Mouse (Mus musculus): ENCODE results near the gene Tcf15. TPM values are rescaled to one million over a fixed set of nuclear protein-coding genes. Genes with fewer than 3 reads are reported as not detected.

Tcf15 gene
- 0.56 and 0.79 TPM in 2 replicates for polyA plus RNA-seq (2012; rRNA removed)

- DNase-seq (ENCODE audit: low read depth in 1 of 2, low spot score in 2 of 2), result no peak
- H3K27ac ChIP-seq (ENCODE audit: insufficient read depth, low read length), result no peak within 1 kb of the TSS
Measured at GRCm38 (mm10) chr2:152143279-152144157, at the start of gene Tcf15. Tcf15 (plus strand) TSS chr2:152143561.

DNA sequence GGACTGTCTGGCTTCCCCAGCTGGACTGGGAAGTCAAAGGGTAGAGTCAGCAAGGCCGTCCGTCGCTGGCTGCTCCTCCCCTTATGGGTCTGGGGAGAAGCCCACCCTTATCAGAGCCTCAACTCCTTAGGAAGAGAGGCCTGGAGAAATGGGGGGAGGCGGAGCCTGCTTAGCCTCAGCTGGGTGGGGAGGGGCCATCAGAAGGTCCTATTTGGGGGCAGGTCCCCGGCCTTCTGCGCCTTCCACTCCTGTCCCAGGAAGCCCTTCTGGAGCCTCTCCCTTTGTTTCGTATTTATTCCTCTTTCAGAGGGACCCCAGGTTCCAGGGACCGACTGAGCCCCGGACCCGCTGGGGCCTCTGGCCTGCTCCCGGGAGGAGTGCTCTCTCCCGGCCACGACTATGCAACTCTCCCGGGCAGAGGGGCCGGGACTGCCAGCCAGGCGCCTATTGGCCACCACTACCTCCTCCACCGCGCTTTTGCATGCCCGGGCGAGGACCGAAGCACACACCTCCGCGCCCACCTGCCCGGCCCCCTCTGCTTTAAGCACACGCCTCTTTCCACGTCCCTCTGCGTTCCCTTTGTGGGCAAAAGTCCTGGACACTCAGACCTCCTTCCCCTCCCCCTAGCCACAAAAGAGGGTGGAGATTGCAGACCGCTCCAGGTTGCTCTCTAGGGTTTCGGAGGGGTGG lies 48.4 kb upstream of the Tcf15 start:
- peaks cover 16% of the 10 kb centered on the region; the same call in 1 of the 2 replicates for H3K27me3 ChIP-seq (ENCODE audit: control insufficient read depth, insufficient read depth, low read length)
- TF ChIP-seq CTCF (IDR thresholded peaks at IDR 0.05; ENCODE audit: extremely low read depth, insufficient read depth, insufficient read length, insufficient replicate concordance), result no peak
- no peak for TF ChIP-seq POLR2A (IDR thresholded peaks at IDR 0.05; ENCODE audit: low read depth, low read length)
- no peak for DNase-seq (ENCODE audit: low read depth in 1 of 2, low spot score in 2 of 2)
- no peak overlapping the region for H3K27ac ChIP-seq (ENCODE audit: insufficient read depth, low read length)
- 18% methylated on average over 29 of the region's 29 CpGs for WGBS
- H3K36me3 ChIP-seq (ENCODE audit: control insufficient read depth, insufficient read depth, low read length), result no peaks in the 10 kb centered on the region
- H3K4me3 ChIP-seq (ENCODE audit: extremely low read depth, insufficient read depth, insufficient read length), result no peak overlapping the region
- peaks cover 4% of the 10 kb centered on the region; the same call in 1 of the 2 replicates for H3K4me1 ChIP-seq (ENCODE audit: control insufficient read depth, insufficient read depth, insufficient read length)

More at GRCm38 (mm10) chr2:152143279-152144157, at the start of gene Tcf15:
- WGBS, result 2% methylated on average over 115 of the region's 118 CpGs
- H3K4me1 ChIP-seq (ENCODE audit: control insufficient read depth, insufficient read depth, insufficient read length), result peaks cover 4% of the 10 kb centered on the region
- TF ChIP-seq CTCF (IDR thresholded peaks at IDR 0.05; ENCODE audit: extremely low read depth, insufficient read depth, insufficient read length, insufficient replicate concordance) (no peak), POLR2A (IDR thresholded peaks at IDR 0.05; ENCODE audit: low read depth, low read length) (no peak)
- no peaks in the 10 kb centered on the region for H3K36me3 ChIP-seq (ENCODE audit: control insufficient read depth, insufficient read depth, low read length)
- peaks cover 4% of the 10 kb centered on the region; the same call in 1 of the 2 replicates for H3K27me3 ChIP-seq (ENCODE audit: control insufficient read depth, insufficient read depth, low read length)
- no peak within 1 kb of the TSS; the same call in 1 of the 2 replicates for H3K4me3 ChIP-seq (ENCODE audit: extremely low read depth, insufficient read depth, insufficient read length)

DNA sequence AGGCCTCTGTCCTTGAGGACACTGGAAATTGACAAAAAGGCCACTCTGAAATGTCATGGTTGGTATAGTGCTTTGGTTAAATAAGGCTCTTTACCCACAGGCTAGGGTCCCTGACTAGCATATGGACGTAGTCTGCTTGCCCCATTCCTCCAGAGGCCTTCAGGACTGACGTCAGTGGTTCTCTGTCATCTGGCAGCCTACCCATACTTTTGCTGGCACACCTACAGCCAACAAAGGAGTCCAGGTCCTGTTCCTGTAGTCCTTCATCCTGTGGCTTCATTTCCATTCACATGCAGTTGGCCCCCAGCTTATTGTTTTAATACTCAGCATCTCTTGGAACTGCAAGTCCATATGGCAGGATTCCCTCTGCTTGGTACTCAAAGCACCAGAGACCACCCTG lies 46.4 kb upstream of the Tcf15 start:
- 77% methylated on average over 2 of the region's 2 CpGs for WGBS
- H3K27me3 ChIP-seq (ENCODE audit: control insufficient read depth, insufficient read depth, low read length), result peaks cover 16% of the 10 kb centered on the region; the same call in 1 of the 2 replicates

DNA sequence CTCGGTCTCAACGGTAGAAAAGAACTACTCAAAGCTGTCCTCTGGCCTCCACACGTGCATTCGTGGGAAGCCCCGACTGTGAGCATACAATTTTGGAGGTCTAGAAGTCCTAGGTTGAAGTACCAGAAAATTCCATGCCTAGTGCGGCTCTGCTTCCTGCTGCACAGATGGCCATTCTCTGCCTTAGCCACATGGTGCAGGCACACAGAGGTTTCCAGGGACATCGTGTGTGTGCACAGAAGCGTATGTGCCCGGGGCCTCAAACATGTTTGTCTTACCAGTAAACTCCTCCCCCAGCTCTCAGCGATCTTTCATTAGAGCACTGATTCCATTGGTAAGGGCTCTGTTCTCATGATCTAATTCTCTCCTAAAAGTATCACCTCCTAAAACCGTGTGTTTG lies 45.4 kb upstream of the Tcf15 start:
- TF ChIP-seq POLR2A (IDR thresholded peaks at IDR 0.05; ENCODE audit: low read depth, low read length) (no peak), CTCF (IDR thresholded peaks at IDR 0.05; ENCODE audit: extremely low read depth, insufficient read depth, insufficient read length, insufficient replicate concordance) (no peak)
- DNase-seq (ENCODE audit: low read depth in 1 of 2, low spot score in 2 of 2), result no peak
- WGBS, result 84% methylated on average over 11 of the region's 11 CpGs

More for the DNA sequence above, 46.4 kb upstream of the Tcf15 start:
- no peak overlapping the region for H3K4me3 ChIP-seq (ENCODE audit: extremely low read depth, insufficient read depth, insufficient read length)
- H3K27ac ChIP-seq (ENCODE audit: insufficient read depth, low read length), result no peak overlapping the region
- no peak for TF ChIP-seq POLR2A (IDR thresholded peaks at IDR 0.05; ENCODE audit: low read depth, low read length)
- TF ChIP-seq CTCF (IDR thresholded peaks at IDR 0.05; ENCODE audit: extremely low read depth, insufficient read depth, insufficient read length, insufficient replicate concordance), result no peak
- no peak for DNase-seq (ENCODE audit: low read depth in 1 of 2, low spot score in 2 of 2)
- no peaks in the 10 kb centered on the region for H3K36me3 ChIP-seq (ENCODE audit: control insufficient read depth, insufficient read depth, low read length)
- H3K4me1 ChIP-seq (ENCODE audit: control insufficient read depth, insufficient read depth, insufficient read length), result peaks cover 4% of the 10 kb centered on the region; the same call in 1 of the 2 replicates

DNA sequence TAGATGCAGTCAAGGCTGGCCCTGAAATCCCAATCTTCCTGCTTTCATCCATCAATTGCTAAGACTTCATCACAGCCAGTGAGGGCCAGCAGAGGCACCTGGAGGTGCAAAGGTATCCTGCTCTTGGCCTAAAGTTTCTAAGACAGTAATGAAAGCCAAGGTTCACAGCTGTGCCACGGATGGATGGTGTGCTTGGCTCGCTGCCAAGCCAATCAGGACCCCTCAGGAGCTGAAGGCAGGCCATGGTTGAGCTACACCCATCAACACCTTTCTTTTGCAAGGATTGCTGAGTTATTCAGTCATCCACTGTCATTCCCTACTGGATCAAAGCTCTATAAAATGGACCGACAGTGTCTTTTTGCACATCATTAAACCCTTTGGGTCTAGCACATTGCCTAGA lies 43.8 kb upstream of the Tcf15 start:
- no peak overlapping the region for H3K4me3 ChIP-seq (ENCODE audit: extremely low read depth, insufficient read depth, insufficient read length)
- no peak overlapping the region for H3K27ac ChIP-seq (ENCODE audit: insufficient read depth, low read length)
- H3K36me3 ChIP-seq (ENCODE audit: control insufficient read depth, insufficient read depth, low read length), result no peaks in the 10 kb centered on the region
- TF ChIP-seq POLR2A (IDR thresholded peaks at IDR 0.05; ENCODE audit: low read depth, low read length), result no peak
- TF ChIP-seq CTCF (IDR thresholded peaks at IDR 0.05; ENCODE audit: extremely low read depth, insufficient read depth, insufficient read length, insufficient replicate concordance), result no peak
- WGBS, result 72% methylated on average over 3 of the region's 3 CpGs
- 0 out of 2 replicates have a peak, but pooled peaks cover 4% of the 10 kb centered on the region for H3K27me3 ChIP-seq (ENCODE audit: control insufficient read depth, insufficient read depth, low read length)
- H3K4me1 ChIP-seq (ENCODE audit: control insufficient read depth, insufficient read depth, insufficient read length), result no peaks in the 10 kb centered on the region
- no peak for DNase-seq (ENCODE audit: low read depth in 1 of 2, low spot score in 2 of 2)

More for the DNA sequence above, 45.4 kb upstream of the Tcf15 start:
- Histone ChIP-seq H3K4me3 (ENCODE audit: extremely low read depth, insufficient read depth, insufficient read length) (no peak overlapping the region), H3K4me1 (ENCODE audit: control insufficient read depth, insufficient read depth, insufficient read length) (peaks cover 4% of the 10 kb centered on the region; the same call in 1 of the 2 replicates), H3K27ac (ENCODE audit: insufficient read depth, low read length) (no peak overlapping the region), H3K36me3 (ENCODE audit: control insufficient read depth, insufficient read depth, low read length) (no peaks in the 10 kb centered on the region), H3K27me3 (ENCODE audit: control insufficient read depth, insufficient read depth, low read length) (peaks cover 14% of the 10 kb centered on the region; the same call in 1 of the 2 replicates)

DNA sequence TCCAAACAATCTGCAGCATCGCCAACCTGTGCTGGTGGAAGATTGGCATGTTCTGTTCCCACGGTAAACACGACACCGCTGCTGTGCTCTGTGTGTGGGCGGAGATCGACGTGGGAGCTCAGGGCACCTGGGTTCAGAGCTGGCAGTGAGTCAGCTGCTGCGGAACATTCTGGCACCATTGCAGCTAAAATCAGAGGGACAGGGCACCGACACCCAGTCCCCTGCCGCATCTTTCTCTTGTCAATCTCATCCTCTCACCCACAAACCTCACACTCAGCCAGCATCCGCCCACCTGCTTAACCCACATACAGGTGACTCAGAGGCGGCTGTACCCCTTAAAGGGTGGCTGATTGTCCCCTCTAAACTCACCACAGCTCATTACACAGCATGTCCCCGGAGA lies 41.6 kb upstream of the Tcf15 start:
- no peaks in the 10 kb centered on the region for H3K36me3 ChIP-seq (ENCODE audit: control insufficient read depth, insufficient read depth, low read length)
- 0 out of 2 replicates have a peak, but pooled peaks cover 3% of the 10 kb centered on the region for H3K27me3 ChIP-seq (ENCODE audit: control insufficient read depth, insufficient read depth, low read length)
- TF ChIP-seq POLR2A (IDR thresholded peaks at IDR 0.05; ENCODE audit: low read depth, low read length) (no peak), CTCF (IDR thresholded peaks at IDR 0.05; ENCODE audit: extremely low read depth, insufficient read depth, insufficient read length, insufficient replicate concordance) (no peak)
- no peak for DNase-seq (ENCODE audit: low read depth in 1 of 2, low spot score in 2 of 2)
- no peak overlapping the region for H3K27ac ChIP-seq (ENCODE audit: insufficient read depth, low read length)
- WGBS, result 67% methylated on average over 13 of the region's 13 CpGs
- H3K4me1 ChIP-seq (ENCODE audit: control insufficient read depth, insufficient read depth, insufficient read length), result peaks cover 9% of the 10 kb centered on the region; the same call in 1 of the 2 replicates
- H3K4me3 ChIP-seq (ENCODE audit: extremely low read depth, insufficient read depth, insufficient read length), result no peak overlapping the region

All from spleen, adult 2 months (tissue).